Mouse (Mus musculus) gastrocnemius, postnatal 36 days (tissue): Measurements from ENCODE around the gene Gm28998. TPM values are rescaled to one million over a fixed set of nuclear protein-coding genes. Genes with fewer than 3 reads are reported as not detected.
"Not testable (repeated sequence)": the region's sequence is repeated elsewhere in the genome, so short reads cannot be mapped to it uniquely, and the experiment has no call there.

Experiments
- DNase-seq, 2 experiments: peaks; one replicate each; pipeline ENCODE4 v3.0.0; 2022
- intact Hi-C: fragments of 180-260 bp; cut with DNase I; formaldehyde crosslinking; loops from one replicate; pipeline ENCODE4 v1.15.1; 2025
- long read RNA-seq, 2 experiments: library from polyadenylated mRNA; stranded (forward); transcript quantifications; one replicate each; pipeline ENCODE4 v2.0.0; 2021
- total RNA-seq, 2 experiments: library from RNA; stranded (reverse); gene quantifications; 2 replicates each; pipeline ENCODE4 v1.2.3; 2021

The Gm28998 gene
- not detected for total RNA-seq
- long read RNA-seq, experiment 1 = 0 reads
- long read RNA-seq, experiment 2 = 0 reads

DNA sequence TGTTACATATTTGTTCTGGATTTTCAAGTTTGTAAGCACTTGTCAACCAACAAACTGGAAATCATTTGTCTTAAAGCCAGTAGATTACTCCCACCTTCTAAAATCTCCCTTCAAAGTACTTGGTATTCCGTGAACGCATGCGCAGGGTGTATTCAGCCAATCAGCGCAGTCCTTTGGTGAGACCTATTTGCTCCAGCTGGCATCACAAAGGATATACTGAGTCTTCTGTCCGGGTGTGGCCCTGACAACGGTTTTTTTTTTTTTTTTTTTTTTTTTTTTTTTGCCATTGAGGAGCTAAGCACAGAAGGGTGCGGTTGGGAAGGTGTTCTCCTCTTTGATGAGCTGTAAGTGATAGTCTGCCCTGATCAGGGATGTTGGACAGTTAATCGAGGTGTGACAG is at the start of gene Gm28998:
Gene Gm28998, plus strand, starts transcription at position 301 of the 400 bp plus-strand sequence.
- DNase-seq, intact Hi-C loops: not testable (repeated sequence)

Other genes with a start within 250 kb of the Gm28998 start
- gene Gm21244, start 84.5 kb upstream of the Gm28998 start, total RNA-seq = not detected
- gene Gm21788, start 151.2 kb downstream of the Gm28998 start, total RNA-seq = not detected